Mouse (Mus musculus): ENCODE data around the gene Nudt9. TPM values are rescaled to one million over a fixed set of nuclear protein-coding genes. Genes with fewer than 3 reads are reported as not detected.
A peak's percentile ranks its signal among the peaks of the same experiment; 100 is the strongest.

Gene Nudt9
- polyA plus RNA-seq, 1 experiment from 2014 or later, result 49.9 TPM

DNA sequence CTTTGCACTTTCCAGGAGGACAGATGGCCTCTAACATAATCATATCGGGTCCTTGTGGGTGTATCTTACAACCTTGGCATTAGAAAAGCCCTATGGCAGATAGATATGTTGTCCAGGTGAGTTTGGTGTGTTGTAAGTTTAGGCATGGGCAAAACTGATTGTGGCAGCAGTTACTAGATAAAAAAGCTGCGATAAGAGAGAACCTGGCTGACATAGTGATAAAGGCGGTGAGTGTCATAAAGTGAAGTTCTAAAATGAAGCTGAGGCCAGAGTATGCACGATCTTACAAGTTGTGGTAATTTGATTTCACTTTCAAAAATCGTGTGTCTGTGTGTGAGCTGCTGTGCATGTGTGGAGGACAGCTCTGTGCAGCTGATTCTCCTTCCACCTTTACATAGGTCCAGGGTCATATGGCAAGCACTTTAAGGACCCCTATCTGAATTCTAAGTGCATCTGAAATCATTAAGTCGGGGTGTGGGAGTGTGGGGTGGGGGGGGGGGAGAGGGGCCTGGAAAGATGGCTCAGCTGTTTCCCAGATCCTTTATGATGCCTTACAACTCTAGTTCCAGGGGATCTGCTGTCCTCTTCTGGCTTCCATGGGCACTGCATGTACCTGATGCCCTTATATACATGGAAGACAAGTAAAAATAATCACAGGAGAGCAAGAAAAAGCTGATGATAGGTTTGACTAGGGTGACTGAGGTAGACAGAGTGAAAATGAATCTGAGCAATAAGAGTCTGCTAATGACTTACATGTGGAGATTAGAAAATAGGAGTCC, 6.8 kb upstream of the Nudt9 start:
- Histone ChIP-seq H3K4me3 (no peak overlapping the region), H3K27ac (no peak overlapping the region), H3K27me3 (no peaks in the 10 kb centered on the region), H3K4me1 (replicated peaks) (peaks cover 12% of the 10 kb centered on the region), H3K4me2 (no peak overlapping the region), H3K36me3 (no peaks in the 10 kb centered on the region), H3K9me3 (replicated peaks) (no peaks in the 10 kb centered on the region), H3K9ac (no peak overlapping the region)
- 59% methylated on average over 6 of the region's 6 CpGs for WGBS
- ATAC-seq (replicated peaks; ENCODE audit: insufficient number of reproducible peaks, insufficient read depth, low FRiP score, low read depth), result 0 out of 2 replicates have a peak, but pooled peaks have one; percentile 53

DNA sequence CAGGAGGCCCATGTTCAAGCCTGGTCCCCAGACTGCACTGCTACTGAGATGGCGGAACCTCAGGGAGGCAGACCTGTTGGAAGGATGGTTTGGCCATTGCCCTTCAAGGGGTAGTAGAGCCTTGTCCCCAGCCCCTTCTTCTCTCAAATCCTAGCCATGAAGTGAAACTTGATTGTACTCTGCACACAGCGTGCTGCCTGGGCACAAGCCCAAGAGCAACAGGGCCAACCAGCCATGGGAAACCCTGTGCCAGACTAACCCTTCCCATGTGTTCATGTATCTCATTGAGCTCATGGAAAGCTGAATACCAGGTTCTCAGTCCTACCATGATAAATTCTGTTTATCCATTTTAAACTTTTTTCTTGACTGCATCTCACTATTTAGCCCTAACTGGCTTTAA, 3.2 kb upstream of the Nudt9 start:
- Histone ChIP-seq H3K9ac (no peak overlapping the region), H3K9me3 (replicated peaks) (no peaks in the 10 kb centered on the region), H3K4me3 (no peak overlapping the region), H3K27ac (peak overlapping the region; percentile 42), H3K4me2 (no peak overlapping the region), H3K36me3 (no peaks in the 10 kb centered on the region), H3K27me3 (no peaks in the 10 kb centered on the region), H3K4me1 (replicated peaks) (peaks cover 22% of the 10 kb centered on the region)
- no peak for ATAC-seq (replicated peaks; ENCODE audit: insufficient number of reproducible peaks, insufficient read depth, low FRiP score, low read depth)
- 74% methylated on average over 2 of the region's 2 CpGs for WGBS

DNA sequence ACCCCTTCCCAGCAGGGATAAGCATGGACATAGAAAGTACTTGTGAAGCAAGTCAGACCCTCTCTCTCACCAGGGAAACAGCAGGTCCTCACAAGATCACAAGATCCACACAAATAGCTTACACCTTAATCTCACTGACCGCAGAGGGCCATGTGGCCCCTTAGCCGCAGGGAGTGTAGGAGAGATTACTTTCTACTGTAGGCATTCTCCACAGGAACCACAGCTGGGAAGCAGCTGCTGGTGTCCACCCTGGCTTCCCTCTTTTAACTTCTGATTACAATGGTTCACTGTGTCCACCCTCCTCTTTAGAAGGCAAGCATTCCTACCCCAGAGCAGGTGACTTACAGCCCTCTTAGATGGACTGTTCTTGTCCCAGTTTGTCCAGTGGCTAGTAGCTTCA, 2.4 kb upstream of the Nudt9 start:
- no peak overlapping the region for H3K9ac ChIP-seq
- H3K4me1 ChIP-seq (replicated peaks), result peaks cover 27% of the 10 kb centered on the region
- no peaks in the 10 kb centered on the region for H3K9me3 ChIP-seq (replicated peaks)
- WGBS, result 23% methylated on average over 2 of the region's 2 CpGs
- no peak for ATAC-seq (replicated peaks; ENCODE audit: insufficient number of reproducible peaks, insufficient read depth, low FRiP score, low read depth)
- H3K27me3 ChIP-seq, result no peaks in the 10 kb centered on the region
- no peak overlapping the region for H3K4me2 ChIP-seq
- peak overlapping the region; percentile 42 for H3K27ac ChIP-seq
- no peak overlapping the region for H3K4me3 ChIP-seq
- H3K36me3 ChIP-seq, result no peaks in the 10 kb centered on the region

DNA sequence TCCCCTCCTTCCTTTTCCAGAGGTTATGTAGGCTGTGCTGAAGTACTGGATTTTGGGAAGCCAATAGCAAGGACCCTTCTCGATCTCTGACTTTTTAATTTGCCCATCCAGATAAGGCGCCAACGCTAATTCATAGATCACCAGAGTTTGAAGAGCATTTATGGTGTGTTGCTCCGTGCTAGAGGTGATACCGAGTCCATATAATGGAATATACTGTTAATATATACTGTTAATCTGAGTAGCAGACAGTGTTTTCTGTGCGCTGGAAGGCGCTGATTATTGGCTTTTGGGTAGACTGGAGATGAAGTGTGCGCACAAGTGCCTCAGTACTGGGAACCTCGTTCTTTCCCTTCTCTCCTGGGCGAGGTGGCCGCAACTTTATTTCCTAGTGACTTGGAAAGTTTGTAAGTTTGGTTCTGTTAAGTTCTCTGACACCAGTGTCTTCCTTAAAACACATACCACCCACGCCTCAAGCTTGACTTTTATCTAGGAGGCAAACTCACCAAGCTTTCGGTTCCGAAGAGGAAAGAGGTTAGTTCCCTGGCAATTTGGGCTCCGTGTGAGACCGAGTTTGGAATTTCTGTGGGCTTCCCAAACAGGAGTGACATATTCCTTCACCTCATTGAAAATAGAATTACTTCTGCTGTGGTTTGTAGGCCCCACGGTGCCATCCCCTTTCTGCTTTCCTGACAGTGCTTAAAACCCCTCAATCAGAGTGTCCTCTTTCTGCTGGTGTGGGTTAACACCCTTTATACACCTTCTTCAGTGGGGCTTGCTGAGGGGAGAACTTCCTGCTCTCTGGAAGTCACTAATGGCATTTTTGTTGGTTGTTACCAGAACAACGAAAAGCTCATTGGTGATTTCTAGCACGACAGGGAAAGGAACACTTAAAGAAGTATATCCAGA, 1.3 kb downstream of the Nudt9 start:
- Histone ChIP-seq H3K27ac (peak overlapping the region; percentile 88), H3K27me3 (no peaks in the 10 kb centered on the region), H3K9me3 (replicated peaks) (no peaks in the 10 kb centered on the region), H3K9ac (peak overlapping the region; percentile 92), H3K4me3 (peak overlapping the region; percentile 84), H3K4me2 (peak overlapping the region; percentile 76), H3K4me1 (replicated peaks) (peaks cover 27% of the 10 kb centered on the region), H3K36me3 (peaks cover 16% of the 10 kb centered on the region; the same call in 1 of the 2 replicates)
- WGBS, result 3% methylated on average over 19 of the region's 19 CpGs
- no peak for ATAC-seq (replicated peaks; ENCODE audit: insufficient number of reproducible peaks, insufficient read depth, low FRiP score, low read depth)

DNA sequence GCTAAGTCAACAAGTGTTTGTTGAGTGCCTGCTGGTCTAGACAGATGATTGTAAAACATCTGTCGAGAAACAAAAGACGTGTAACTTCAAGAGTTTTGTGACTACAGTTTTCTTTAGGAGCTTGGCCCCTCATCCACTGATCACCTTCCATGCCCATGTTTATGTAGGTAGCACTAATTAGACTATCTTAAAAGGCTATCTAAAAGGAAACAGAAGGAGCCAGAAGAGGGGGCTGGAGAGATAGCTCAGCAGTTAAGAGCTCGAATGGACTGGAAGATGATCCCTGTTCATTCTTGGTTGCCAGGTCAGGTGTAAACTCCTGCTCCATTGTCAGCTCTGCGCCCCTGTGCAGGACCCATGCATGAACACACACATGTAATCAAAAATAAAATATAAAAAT, 2.0 kb downstream of the Nudt9 start:
- no peaks in the 10 kb centered on the region for H3K27me3 ChIP-seq
- H3K4me1 ChIP-seq (replicated peaks), result peaks cover 23% of the 10 kb centered on the region
- 0 out of 2 replicates have a peak overlapping the region, but pooled peaks have one; percentile 92 for H3K9ac ChIP-seq
- peak overlapping the region; percentile 76 for H3K4me2 ChIP-seq
- H3K27ac ChIP-seq, result peak overlapping the region; percentile 88; the same call in 1 of the 2 replicates
- peaks cover 16% of the 10 kb centered on the region; the same call in 1 of the 2 replicates for H3K36me3 ChIP-seq
- peak overlapping the region; percentile 84 for H3K4me3 ChIP-seq
- WGBS, result 43% methylated on average over 4 of the region's 4 CpGs
- no peaks in the 10 kb centered on the region for H3K9me3 ChIP-seq (replicated peaks)
- ATAC-seq (replicated peaks; ENCODE audit: insufficient number of reproducible peaks, insufficient read depth, low FRiP score, low read depth), result no peak

DNA sequence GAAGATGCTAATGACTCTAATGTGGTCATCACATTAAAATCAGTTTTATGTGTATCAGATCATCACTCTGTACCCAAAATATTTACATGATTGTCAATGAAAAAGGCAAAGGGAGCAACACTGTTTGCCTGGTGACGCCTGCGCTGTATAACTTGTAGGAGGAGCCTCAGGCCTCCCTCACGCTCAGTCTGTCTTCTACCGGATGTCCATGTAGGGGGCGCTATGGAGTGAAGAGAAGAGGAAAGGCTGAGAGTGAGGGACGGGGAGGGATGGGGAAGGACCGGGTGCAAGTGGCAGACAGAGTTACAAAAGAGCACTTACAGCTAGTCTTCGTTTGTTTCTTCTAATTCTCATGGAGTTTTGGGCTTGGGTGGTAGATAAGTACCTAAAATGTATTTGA, 6.8 kb downstream of the Nudt9 start:
- Histone ChIP-seq H3K9me3 (replicated peaks) (no peaks in the 10 kb centered on the region), H3K4me2 (no peak overlapping the region), H3K36me3 (peaks cover 16% of the 10 kb centered on the region; the same call in 1 of the 2 replicates), H3K27me3 (no peaks in the 10 kb centered on the region), H3K4me1 (replicated peaks) (peaks cover 4% of the 10 kb centered on the region), H3K9ac (no peak overlapping the region), H3K4me3 (no peak overlapping the region), H3K27ac (no peak overlapping the region)
- WGBS, result 57% methylated on average over 8 of the region's 8 CpGs
- ATAC-seq (replicated peaks; ENCODE audit: insufficient number of reproducible peaks, insufficient read depth, low FRiP score, low read depth), result no peak

DNA sequence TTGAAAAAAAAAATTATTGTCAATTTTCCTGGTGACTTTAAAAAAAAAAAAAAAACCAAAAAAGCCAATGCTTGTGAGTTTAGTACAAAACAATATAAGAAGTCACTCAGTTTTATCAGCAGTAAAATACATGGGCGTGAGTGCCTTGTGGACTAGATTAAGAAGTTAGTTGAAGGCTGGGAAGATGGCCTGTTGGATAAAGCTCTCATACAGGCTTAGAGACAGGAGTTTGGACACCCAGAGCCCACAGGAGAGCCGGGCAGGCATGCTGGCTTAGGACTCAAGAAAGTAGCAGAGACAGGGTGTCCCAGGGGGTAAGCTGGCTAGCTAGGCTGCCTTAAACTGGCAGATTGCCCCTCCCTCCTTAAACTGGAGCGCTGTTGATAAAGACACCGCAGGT, 8.8 kb downstream of the Nudt9 start:
- Histone ChIP-seq H3K27ac (no peak overlapping the region), H3K27me3 (no peaks in the 10 kb centered on the region), H3K9ac (no peak overlapping the region), H3K4me3 (no peak overlapping the region), H3K36me3 (peaks cover 28% of the 10 kb centered on the region), H3K9me3 (replicated peaks) (no peaks in the 10 kb centered on the region), H3K4me1 (replicated peaks) (no peaks in the 10 kb centered on the region), H3K4me2 (no peak overlapping the region)
- WGBS, result 92% methylated on average over 4 of the region's 4 CpGs
- no peak for ATAC-seq (replicated peaks; ENCODE audit: insufficient number of reproducible peaks, insufficient read depth, low FRiP score, low read depth)

DNA sequence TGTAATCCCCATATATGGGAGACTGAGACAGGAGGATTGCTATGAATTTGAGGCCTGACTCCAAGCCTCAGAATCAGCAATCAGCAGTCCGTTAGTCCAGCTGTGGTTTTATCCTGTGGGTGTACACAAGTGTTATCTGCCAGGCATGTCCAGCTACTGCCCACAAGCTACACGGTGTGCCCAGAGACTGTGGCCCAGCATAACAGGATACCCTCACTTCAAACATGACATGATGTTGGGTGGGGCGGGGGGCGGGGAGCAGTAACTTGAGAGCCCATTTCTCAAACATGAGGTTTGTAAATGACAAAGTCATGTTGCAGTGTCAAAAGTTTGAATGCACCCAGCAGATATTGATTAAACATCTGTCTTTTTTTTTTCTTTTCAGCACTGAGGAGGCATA, 9.7 kb downstream of the Nudt9 start:
- Histone ChIP-seq H3K4me1 (replicated peaks) (no peaks in the 10 kb centered on the region), H3K4me3 (no peak overlapping the region), H3K36me3 (peaks cover 33% of the 10 kb centered on the region), H3K9ac (no peak overlapping the region), H3K27me3 (no peaks in the 10 kb centered on the region), H3K27ac (no peak overlapping the region), H3K9me3 (replicated peaks) (no peaks in the 10 kb centered on the region), H3K4me2 (no peak overlapping the region)
- 79% methylated on average over 4 of the region's 4 CpGs for WGBS
- no peak for ATAC-seq (replicated peaks; ENCODE audit: insufficient number of reproducible peaks, insufficient read depth, low FRiP score, low read depth)

DNA sequence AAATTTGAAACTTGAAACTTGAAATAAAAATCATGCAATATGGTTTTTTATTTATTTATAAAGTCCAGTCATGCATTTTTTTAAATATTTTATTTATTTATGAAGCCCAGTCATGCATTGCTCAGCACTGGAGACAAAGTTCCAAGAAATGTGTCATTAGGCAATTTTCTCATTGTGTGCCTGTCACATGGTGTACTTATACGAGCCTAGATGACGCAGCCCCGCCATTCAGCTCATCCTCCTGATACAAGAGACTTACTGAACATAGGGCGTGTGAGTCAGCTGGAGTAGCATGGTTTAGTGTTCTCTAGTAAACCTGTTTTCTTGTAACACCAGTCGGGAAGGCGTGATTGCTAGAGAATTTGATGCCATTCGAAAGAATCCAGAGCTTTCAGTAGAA, 10.2 kb downstream of the Nudt9 start:
- no peak overlapping the region for H3K27ac ChIP-seq
- WGBS, result 86% methylated on average over 7 of the region's 7 CpGs
- H3K36me3 ChIP-seq, result peaks cover 33% of the 10 kb centered on the region
- H3K4me1 ChIP-seq (replicated peaks), result no peaks in the 10 kb centered on the region
- H3K4me3 ChIP-seq, result no peak overlapping the region
- H3K9me3 ChIP-seq (replicated peaks), result no peaks in the 10 kb centered on the region
- H3K9ac ChIP-seq, result no peak overlapping the region
- no peak for ATAC-seq (replicated peaks; ENCODE audit: insufficient number of reproducible peaks, insufficient read depth, low FRiP score, low read depth)
- no peaks in the 10 kb centered on the region for H3K27me3 ChIP-seq
- no peak overlapping the region for H3K4me2 ChIP-seq

DNA sequence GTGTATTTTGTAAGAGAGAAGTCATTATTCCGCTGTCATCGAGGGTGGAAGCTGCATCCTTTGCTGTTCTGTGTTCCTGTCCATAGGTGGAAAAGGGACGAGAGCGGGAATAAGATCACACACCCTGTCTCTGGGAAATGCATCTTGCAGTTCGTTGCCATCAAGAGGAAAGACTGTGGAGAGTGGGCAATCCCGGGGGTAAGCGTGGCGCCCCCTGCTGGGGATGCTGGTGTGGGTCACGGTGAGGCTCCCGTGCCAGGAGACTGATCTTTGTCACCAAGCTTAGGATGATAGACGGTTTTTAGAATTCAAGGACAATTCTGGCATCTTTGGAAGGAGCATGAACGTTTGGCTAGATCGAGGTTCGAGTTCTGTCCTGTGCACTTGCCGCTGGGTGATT, 11.9 kb downstream of the Nudt9 start:
- H3K4me2 ChIP-seq, result no peak overlapping the region
- H3K9ac ChIP-seq, result no peak overlapping the region
- 61% methylated on average over 15 of the region's 15 CpGs for WGBS
- no peaks in the 10 kb centered on the region for H3K9me3 ChIP-seq (replicated peaks)
- peaks cover 38% of the 10 kb centered on the region for H3K36me3 ChIP-seq
- ATAC-seq (replicated peaks; ENCODE audit: insufficient number of reproducible peaks, insufficient read depth, low FRiP score, low read depth), result no peak
- H3K27me3 ChIP-seq, result no peaks in the 10 kb centered on the region
- H3K4me1 ChIP-seq (replicated peaks), result no peaks in the 10 kb centered on the region
- no peak overlapping the region for H3K27ac ChIP-seq
- no peak overlapping the region for H3K4me3 ChIP-seq

DNA sequence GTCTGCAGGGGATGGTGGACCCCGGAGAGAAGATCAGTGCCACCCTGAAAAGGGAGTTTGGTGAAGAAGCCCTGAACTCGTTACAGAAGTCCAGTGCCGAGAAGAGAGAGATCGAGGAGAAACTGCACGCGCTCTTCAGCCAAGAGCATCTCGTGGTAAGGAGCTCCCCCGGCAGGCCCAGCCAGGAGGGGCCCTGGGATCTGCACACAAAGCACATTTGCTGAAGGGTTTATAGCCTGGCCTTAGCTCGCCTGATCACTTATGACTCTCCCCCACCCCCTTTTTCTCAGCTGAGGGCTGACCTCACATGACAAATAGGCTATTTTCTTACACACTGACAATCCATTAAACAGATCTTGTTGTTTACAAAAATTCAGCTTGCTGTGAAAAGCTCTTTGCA, 13.5 kb downstream of the Nudt9 start:
- H3K27me3 ChIP-seq, result no peaks in the 10 kb centered on the region
- ATAC-seq (replicated peaks; ENCODE audit: insufficient number of reproducible peaks, insufficient read depth, low FRiP score, low read depth), result no peak
- no peak overlapping the region for H3K9ac ChIP-seq
- no peak overlapping the region for H3K4me2 ChIP-seq
- no peak overlapping the region for H3K4me3 ChIP-seq
- H3K27ac ChIP-seq, result no peak overlapping the region
- H3K4me1 ChIP-seq (replicated peaks), result no peaks in the 10 kb centered on the region
- no peaks in the 10 kb centered on the region for H3K9me3 ChIP-seq (replicated peaks)
- WGBS, result 81% methylated on average over 9 of the region's 9 CpGs
- H3K36me3 ChIP-seq, result peaks cover 48% of the 10 kb centered on the region

Measured in heart, embryonic 15.5 days (tissue).